Mouse (Mus musculus): ENCODE measurements around the gene Nav3. TPM values are rescaled to one million over a fixed set of nuclear protein-coding genes. Genes with fewer than 3 reads are reported as not detected.

The Nav3 gene
- total RNA-seq, 2 experiments from 2014 or later, result 2.3 to 4.7 TPM

- DNase-seq, result no peak
Observed at GRCm38 (mm10) chr10:109806782-109807493, 649.1 kb downstream of the Nav3 start.

GRCm38 (mm10) chr10:109803441-109803840, 652.6 kb downstream of the Nav3 start:
- DNase-seq, result no peak

- DNase-seq, result no peak
Observed at GRCm38 (mm10) chr10:109802236-109802635, 653.8 kb downstream of the Nav3 start.

GRCm38 (mm10) chr10:109799246-109799645, 656.8 kb downstream of the Nav3 start:
- no peak for DNase-seq

GRCm38 (mm10) chr10:109796981-109797380, 659.0 kb downstream of the Nav3 start:
- DNase-seq, result no peak

- DNase-seq, result no peak
Observed at GRCm38 (mm10) chr10:109793491-109793890, 662.5 kb downstream of the Nav3 start.

- DNase-seq, result no peak
Observed at GRCm38 (mm10) chr10:109788728-109789127, 667.3 kb downstream of the Nav3 start.

GRCm38 (mm10) chr10:109779109-109779508, 676.9 kb downstream of the Nav3 start:
- DNase-seq, result no peak

GRCm38 (mm10) chr10:109769092-109769491, 686.9 kb downstream of the Nav3 start:
- no peak for DNase-seq

- DNase-seq, result peak; percentile 67 to 69
Observed at GRCm38 (mm10) chr10:109765650-109766049, 690.4 kb downstream of the Nav3 start.

- DNase-seq, result no peak
Observed at GRCm38 (mm10) chr10:109764412-109765101, 691.4 kb downstream of the Nav3 start.

GRCm38 (mm10) chr10:109758921-109759600, 696.9 kb downstream of the Nav3 start:
- no peak for DNase-seq

- DNase-seq, result peak in 1 of 2 experiments; percentile 8
Observed at GRCm38 (mm10) chr10:109746901-109747300, 709.1 kb downstream of the Nav3 start.

GRCm38 (mm10) chr10:109741664-109742063, 714.3 kb downstream of the Nav3 start:
- no peak for DNase-seq

- peak; percentile 22 to 28 for DNase-seq
Observed at GRCm38 (mm10) chr10:109740326-109740725, 715.7 kb downstream of the Nav3 start.

- DNase-seq, result no peak
Observed at GRCm38 (mm10) chr10:109723646-109724045, 732.4 kb downstream of the Nav3 start.

GRCm38 (mm10) chr10:109718808-109719207, 737.2 kb downstream of the Nav3 start:
- DNase-seq, result no peak

- no peak for DNase-seq
Observed at GRCm38 (mm10) chr10:109718390-109718789, 737.6 kb downstream of the Nav3 start.

- peak; percentile 16 to 23 for DNase-seq
Observed at GRCm38 (mm10) chr10:109713001-109713400, 743.0 kb downstream of the Nav3 start.

- no peak for DNase-seq
Observed at GRCm38 (mm10) chr10:109699771-109700335, 756.2 kb downstream of the Nav3 start.

- no peak for DNase-seq
Observed at GRCm38 (mm10) chr10:109690564-109690963, 765.4 kb downstream of the Nav3 start.
